10 mouse cellular contexts compared by ENCODE assay signal in genomic region chr10:93830931-93831729, GRCm38 (mm10). TPM values are rescaled to one million over a fixed set of nuclear protein-coding genes. Genes with fewer than 3 reads are reported as not detected.
DNase-seq lines count a peak whose midpoint lies in the region; ATAC-seq and TF ChIP-seq lines count a peak whose summit lies in the region.
"Had no signal": no experiment of that assay in that cellular context is flagged by ENCODE, and none has a peak within 500 bp of the region (broad histone marks: within the 10 kb centered on the region; RNA-seq: fewer than 3 reads in every experiment).

Usp44 (plus strand) TSS chr10:93831555.

- peaks cover 6 to 9% of the 10 kb centered on the region in 2 experiments; a peak in 2 of 4 replicates for H3K4me1 ChIP-seq in heart, embryonic 14.5 days (ENCODE audit: control insufficient read depth in 2 of 2, insufficient read depth in 2 of 2, low read length in 2 of 2)
- H3K4me1 ChIP-seq in ES-Bruce4 (ENCODE audit: control insufficient read depth, insufficient read depth, low read length): no peaks in the 10 kb centered on the region
- H3K4me1 ChIP-seq in forebrain, embryonic 11.5 days (replicated peaks; ENCODE audit: control insufficient read depth, insufficient read depth, low read length): peaks cover 5% of the 10 kb centered on the region; the same call in 1 of the 2 replicates
- peaks cover 12% of the 10 kb centered on the region for H3K4me1 ChIP-seq in limb, embryonic 14.5 days (ENCODE audit: control insufficient read depth, insufficient read depth, low read length)

- TF ChIP-seq EP300 in ES-Bruce4 (IDR thresholded peaks at IDR 0.05; ENCODE audit: insufficient read depth, low read depth, low read length): no peak

- peak within 1 kb of the TSS; percentile 49 for H3K4me2 ChIP-seq in heart, embryonic 14.5 days (ENCODE audit: low read length)
- peak within 1 kb of the TSS; percentile 29 for H3K4me2 ChIP-seq in forebrain, embryonic 11.5 days (ENCODE audit: low read depth, low read length, severe bottlenecking)
- peak within 1 kb of the TSS; percentile 13; the same call in 1 of the 2 replicates for H3K4me2 ChIP-seq in limb, embryonic 14.5 days (replicated peaks; ENCODE audit: low read depth, low read length, severe bottlenecking)

- ATAC-seq in heart, embryonic 14.5 days (ENCODE audit: insufficient number of reproducible peaks, insufficient read depth, low FRiP score, low read depth): no peak
- ATAC-seq in forebrain, embryonic 11.5 days (replicated peaks; ENCODE audit: low FRiP score): no peak
- no peak for ATAC-seq in limb, embryonic 14.5 days (ENCODE audit: low FRiP score, low read depth)

- peaks cover 63% of the 10 kb centered on the region for H3K27me3 ChIP-seq in heart, embryonic 14.5 days (ENCODE audit: control insufficient read depth, insufficient read depth, low read length)
- peaks cover 10% of the 10 kb centered on the region for H3K27me3 ChIP-seq in ES-Bruce4 (ENCODE audit: control insufficient read depth, insufficient read depth, low read length, poor library complexity, severe bottlenecking)
- H3K27me3 ChIP-seq in forebrain, embryonic 11.5 days (ENCODE audit: control insufficient read depth, insufficient read depth, low read length): peaks cover 16% of the 10 kb centered on the region
- H3K27me3 ChIP-seq in limb, embryonic 14.5 days (ENCODE audit: control insufficient read depth, insufficient read depth, low read length): peaks cover 61% of the 10 kb centered on the region

- no peak for DNase-seq in heart, adult 9 months (ENCODE audit: low spot score in 2 of 2)
- no peak for DNase-seq in forebrain, embryonic 11.5 days (ENCODE audit: low spot score)
- DNase-seq in limb, embryonic 14.5 days (ENCODE audit: low spot score): no peak
- no peak for DNase-seq in right cerebral cortex, adult 18-20 months
- no peak for DNase-seq in thymus, postnatal 4 days
- no peak for DNase-seq in adrenal gland, adult 8-10 months
- DNase-seq: adrenal gland, postnatal 25 days; layer of hippocampus, adult 9-11 months had no signal

- peak within 1 kb of the TSS; percentile 5 to 16; a peak in 3 of 4 replicates for H3K4me3 ChIP-seq in heart, embryonic 14.5 days (ENCODE audit: control insufficient read depth in 1 of 2, insufficient read depth in 1 of 2, low read depth in 1 of 2, low read length in 2 of 2)
- peak within 1 kb of the TSS; percentile 53 for H3K4me3 ChIP-seq in ES-Bruce4 (ENCODE audit: low read depth, low read length)
- no peak within 1 kb of the TSS; the same call in 1 of the 2 replicates for H3K4me3 ChIP-seq in forebrain, embryonic 11.5 days (ENCODE audit: low read depth, low read length)
- H3K4me3 ChIP-seq in limb, embryonic 14.5 days (replicated peaks; ENCODE audit: low read length): peak within 1 kb of the TSS; percentile 3; the same call in 1 of the 2 replicates

- H3K9ac ChIP-seq in heart, embryonic 14.5 days (ENCODE audit: low read length): no peak within 1 kb of the TSS
- H3K9ac ChIP-seq in ES-Bruce4 (ENCODE audit: low read depth, poor library complexity, severe bottlenecking): peak within 1 kb of the TSS; percentile 56; the same call in 1 of the 2 replicates
- no peak within 1 kb of the TSS for H3K9ac ChIP-seq in forebrain, embryonic 11.5 days (ENCODE audit: low read length)
- H3K9ac ChIP-seq in limb, embryonic 14.5 days (ENCODE audit: low read depth, low read length, severe bottlenecking): no peak within 1 kb of the TSS

- no peak within 1 kb of the TSS for H3K27ac ChIP-seq in heart, embryonic 14.5 days (replicated peaks in 1 of 2; ENCODE audit: control insufficient read depth in 1 of 2, insufficient read depth in 1 of 2, low read depth in 2 of 2, low read length in 2 of 2)
- H3K27ac ChIP-seq in ES-Bruce4 (ENCODE audit: insufficient read depth, low read length): peak within 1 kb of the TSS; percentile 61; the same call in 1 of the 2 replicates
- H3K27ac ChIP-seq in forebrain, embryonic 11.5 days (ENCODE audit: low read depth, low read length): no peak within 1 kb of the TSS
- H3K27ac ChIP-seq in limb, embryonic 14.5 days (replicated peaks; ENCODE audit: low read depth, low read length): no peak within 1 kb of the TSS

- WGBS in heart, embryonic 14.5 days: 14% methylated on average over 22 of the region's 22 CpGs
- 6% methylated on average over 22 of the region's 22 CpGs for WGBS in forebrain, embryonic 11.5 days
- 8% methylated on average over 22 of the region's 22 CpGs for WGBS in limb, embryonic 14.5 days

- no peaks in the 10 kb centered on the region for H3K9me3 ChIP-seq in heart, embryonic 14.5 days (ENCODE audit: control insufficient read depth, low read length)
- no peaks in the 10 kb centered on the region for H3K9me3 ChIP-seq in ES-Bruce4 (replicated peaks; ENCODE audit: control insufficient read depth, insufficient read depth, low read length, poor library complexity, severe bottlenecking)
- no peaks in the 10 kb centered on the region for H3K9me3 ChIP-seq in forebrain, embryonic 11.5 days (ENCODE audit: control insufficient read depth, low read length)
- no peaks in the 10 kb centered on the region for H3K9me3 ChIP-seq in limb, embryonic 14.5 days (ENCODE audit: control insufficient read depth, low read length)

- TF ChIP-seq POLR2A in ES-Bruce4 (IDR thresholded peaks at IDR 0.05; ENCODE audit: insufficient read depth, low read length): no peak
- TF ChIP-seq POLR2A in limb, embryonic 14.5 days (IDR thresholded peaks at IDR 0.05; ENCODE audit: borderline replicate concordance, extremely low read depth, insufficient read depth, insufficient read length): no peak

- no peaks in the 10 kb centered on the region for H3K36me3 ChIP-seq in heart, embryonic 14.5 days (ENCODE audit: control insufficient read depth, insufficient read depth, low read length)
- H3K36me3 ChIP-seq in ES-Bruce4 (ENCODE audit: control insufficient read depth, insufficient read depth, low read length, poor library complexity, severe bottlenecking): no peaks in the 10 kb centered on the region
- no peaks in the 10 kb centered on the region for H3K36me3 ChIP-seq in forebrain, embryonic 11.5 days (ENCODE audit: control insufficient read depth, insufficient read depth, low read length)
- H3K36me3 ChIP-seq in limb, embryonic 14.5 days (ENCODE audit: control insufficient read depth, insufficient read depth, low read length): no peaks in the 10 kb centered on the region

- no peak for TF ChIP-seq CTCF in ES-Bruce4 (IDR thresholded peaks at IDR 0.05; ENCODE audit: low read depth, low read length)

RNA-seq across cellular contexts. Expression of gene Usp44, which starts in this region (rescaled TPM):
- polyA plus RNA-seq in heart, embryonic 14.5 days (2014; fragmentation: Nextera tagmentation; extraction: Ambion mirVana): 0.15 and 0.18 TPM in 2 replicates
- polyA plus RNA-seq in ES-Bruce4 (2011; ENCODE audit: insufficient read depth, insufficient read length, low read depth, missing spikeins): 16.7 and 19.2 TPM in 2 replicates
- 10.5 and 11.3 TPM in 2 replicates for polyA plus RNA-seq in forebrain, embryonic 11.5 days (2014; fragmentation: Nextera tagmentation; extraction: Ambion mirVana)
- polyA plus RNA-seq in limb, embryonic 14.5 days (2012; rRNA removed): 0.70 and 0.88 TPM in 2 replicates
- polyA plus RNA-seq in limb, embryonic 14.5 days (2014; fragmentation: Nextera tagmentation; extraction: Ambion mirVana): 0.70 and 1.1 TPM in 2 replicates
- not detected for total RNA-seq in adrenal gland, adult 8-10 months (2022)
- total RNA-seq: adrenal gland, postnatal 25 days had no signal
